Mouse (Mus musculus) forebrain, embryonic 15.5 days (tissue): ENCODE results near the gene Zfp366. TPM values are rescaled to one million over a fixed set of nuclear protein-coding genes. Genes with fewer than 3 reads are reported as not detected.

ENCODE experiments used
- ATAC-seq: fragments of 200-750 bp; cut with Nextera tagmentation; replicated peaks from 2 replicates; pipeline ENCODE4 v1.8.0; 2017; ENCODE audit warnings: mild to moderate bottlenecking, moderate TSS enrichment, moderate library complexity
- H3K27ac ChIP-seq: fragments of 300-500 bp; sonication (generic); replicated peaks from 2 replicates; pipeline ENCODE4 v1.5.1; 2015; ENCODE audit warnings: mild to moderate bottlenecking, inconsistent platforms
- H3K27me3 ChIP-seq: fragments of 300-500 bp; sonication (generic); 2 replicates; pipeline ENCODE4 v1.6.1; 2015; ENCODE audit warnings: inconsistent platforms
- H3K36me3 ChIP-seq: fragments of 300-500 bp; sonication (generic); 2 replicates; pipeline ENCODE4 v1.6.1; 2015; ENCODE audit warnings: mild to moderate bottlenecking, inconsistent platforms
- H3K4me1 ChIP-seq: fragments of 300-500 bp; sonication (generic); 2 replicates; pipeline ENCODE4 v1.6.1; 2015; ENCODE audit warnings: inconsistent platforms
- H3K4me2 ChIP-seq: fragments of 300-500 bp; sonication (generic); replicated peaks from 2 replicates; pipeline ENCODE4 v1.6.1; 2015; ENCODE audit warnings: mild to moderate bottlenecking, inconsistent platforms
- H3K4me3 ChIP-seq: fragments of 300-500 bp; sonication (generic); 2 replicates; pipeline ENCODE4 v1.5.1; 2015; ENCODE audit warnings: mild to moderate bottlenecking, inconsistent platforms
- H3K9ac ChIP-seq: fragments of 300-500 bp; sonication (generic); replicated peaks from 2 replicates; pipeline ENCODE4 v1.6.1; 2015; ENCODE audit warnings: mild to moderate bottlenecking, inconsistent platforms
- H3K9me3 ChIP-seq: fragments of 300-500 bp; sonication (generic); 2 replicates; pipeline ENCODE4 v1.6.1; 2016; ENCODE audit warnings: inconsistent platforms
- WGBS: fragments of 180-500 bp; shearing (Covaris S2); methylation state at CpG from one replicate; pipeline ENCODE4 v1.1.7; 2015; ENCODE audit warnings: mixed read lengths; 5-methylcytosine and 5-hydroxymethylcytosine counted together
- polyA plus RNA-seq: library from polyadenylated mRNA; unstranded; fragments of >200 nt; fragmentation: Nextera tagmentation; extraction: Ambion mirVana; gene quantifications from 2 replicates; pipeline ENCODE4 v1.2.1, GENCODE M21; 2015

Zfp366 gene
- polyA plus RNA-seq, 1 experiment from 2014 or later, result 0.45 TPM

- Histone ChIP-seq H3K4me3 (no peak overlapping the region), H3K9me3 (no peaks in the 10 kb centered on the region), H3K27me3 (no peaks in the 10 kb centered on the region), H3K36me3 (no peaks in the 10 kb centered on the region), H3K4me1 (0 out of 2 replicates have a peak, but pooled peaks cover 4% of the 10 kb centered on the region), H3K9ac (no peak overlapping the region), H3K4me2 (no peak overlapping the region), H3K27ac (no peak overlapping the region)
- no peak for ATAC-seq
- WGBS, result 92% methylated on average over 4 of the region's 4 CpGs
Observed at GRCm38 (mm10) chr13:99219586-99219985, 35.0 kb downstream of the Zfp366 start.

GRCm38 (mm10) chr13:99221996-99222395 is 37.4 kb downstream of the Zfp366 start:
- no peaks in the 10 kb centered on the region for H3K9me3 ChIP-seq
- no peak overlapping the region for H3K27ac ChIP-seq
- no peak overlapping the region for H3K4me2 ChIP-seq
- no peak overlapping the region for H3K9ac ChIP-seq
- no peaks in the 10 kb centered on the region for H3K4me1 ChIP-seq
- 90% methylated on average over 3 of the region's 3 CpGs for WGBS
- H3K36me3 ChIP-seq, result no peaks in the 10 kb centered on the region
- ATAC-seq, result no peak
- no peak overlapping the region for H3K4me3 ChIP-seq
- H3K27me3 ChIP-seq, result no peaks in the 10 kb centered on the region

- Histone ChIP-seq H3K9ac (no peak overlapping the region), H3K27ac (no peak overlapping the region), H3K4me2 (no peak overlapping the region), H3K4me1 (no peaks in the 10 kb centered on the region), H3K36me3 (no peaks in the 10 kb centered on the region), H3K27me3 (no peaks in the 10 kb centered on the region), H3K4me3 (no peak overlapping the region), H3K9me3 (no peaks in the 10 kb centered on the region)
- no peak for ATAC-seq
- WGBS, result 89% methylated on average over 5 of the region's 5 CpGs
Observed at GRCm38 (mm10) chr13:99222476-99222875, 37.9 kb downstream of the Zfp366 start.

- Histone ChIP-seq H3K9me3 (no peaks in the 10 kb centered on the region), H3K4me2 (no peak overlapping the region), H3K27me3 (no peaks in the 10 kb centered on the region), H3K9ac (no peak overlapping the region), H3K27ac (no peak overlapping the region), H3K4me1 (no peaks in the 10 kb centered on the region), H3K36me3 (no peaks in the 10 kb centered on the region), H3K4me3 (no peak overlapping the region)
- WGBS, result 66% methylated on average over 8 of the region's 8 CpGs
- no peak for ATAC-seq
Observed at GRCm38 (mm10) chr13:99223321-99223884, 38.8 kb downstream of the Zfp366 start.

GRCm38 (mm10) chr13:99223917-99224316 is 39.3 kb downstream of the Zfp366 start:
- H3K9me3 ChIP-seq, result no peaks in the 10 kb centered on the region
- no peak overlapping the region for H3K9ac ChIP-seq
- no peaks in the 10 kb centered on the region for H3K36me3 ChIP-seq
- no peaks in the 10 kb centered on the region for H3K4me1 ChIP-seq
- no peak overlapping the region for H3K27ac ChIP-seq
- H3K27me3 ChIP-seq, result no peaks in the 10 kb centered on the region
- ATAC-seq, result no peak
- 93% methylated on average over 8 of the region's 8 CpGs for WGBS
- H3K4me3 ChIP-seq, result no peak overlapping the region
- no peak overlapping the region for H3K4me2 ChIP-seq

- Histone ChIP-seq H3K4me1 (no peaks in the 10 kb centered on the region), H3K4me3 (no peak overlapping the region), H3K4me2 (no peak overlapping the region), H3K27me3 (no peaks in the 10 kb centered on the region), H3K27ac (no peak overlapping the region), H3K9ac (no peak overlapping the region), H3K36me3 (no peaks in the 10 kb centered on the region), H3K9me3 (no peaks in the 10 kb centered on the region)
- ATAC-seq, result no peak
- WGBS, result 83% methylated on average over 10 of the region's 10 CpGs
Observed at GRCm38 (mm10) chr13:99225374-99226240, 41.0 kb downstream of the Zfp366 start.

GRCm38 (mm10) chr13:99226809-99227208 is 42.2 kb downstream of the Zfp366 start:
- no peaks in the 10 kb centered on the region for H3K36me3 ChIP-seq
- H3K9me3 ChIP-seq, result no peaks in the 10 kb centered on the region
- 75% methylated on average over 3 of the region's 3 CpGs for WGBS
- H3K9ac ChIP-seq, result no peak overlapping the region
- H3K27ac ChIP-seq, result no peak overlapping the region
- ATAC-seq, result no peak
- no peak overlapping the region for H3K4me3 ChIP-seq
- no peak overlapping the region for H3K4me2 ChIP-seq
- no peaks in the 10 kb centered on the region for H3K4me1 ChIP-seq
- H3K27me3 ChIP-seq, result no peaks in the 10 kb centered on the region

- Histone ChIP-seq H3K36me3 (no peaks in the 10 kb centered on the region), H3K27me3 (no peaks in the 10 kb centered on the region), H3K9ac (no peak overlapping the region), H3K4me3 (no peak overlapping the region), H3K4me2 (no peak overlapping the region), H3K9me3 (no peaks in the 10 kb centered on the region), H3K27ac (no peak overlapping the region), H3K4me1 (no peaks in the 10 kb centered on the region)
- no peak for ATAC-seq
- WGBS, result 85% methylated on average over 16 of the region's 16 CpGs
Observed at GRCm38 (mm10) chr13:99227456-99228250, 43.0 kb downstream of the Zfp366 start.

GRCm38 (mm10) chr13:99228821-99229570 is 44.4 kb downstream of the Zfp366 start:
- no peaks in the 10 kb centered on the region for H3K9me3 ChIP-seq
- no peak overlapping the region for H3K4me3 ChIP-seq
- H3K4me2 ChIP-seq, result no peak overlapping the region
- H3K27ac ChIP-seq, result no peak overlapping the region
- no peak overlapping the region for H3K9ac ChIP-seq
- H3K36me3 ChIP-seq, result no peaks in the 10 kb centered on the region
- no peaks in the 10 kb centered on the region for H3K4me1 ChIP-seq
- 95% methylated on average over 35 of the region's 35 CpGs for WGBS
- ATAC-seq, result no peak
- H3K27me3 ChIP-seq, result no peaks in the 10 kb centered on the region

- Histone ChIP-seq H3K4me3 (no peak overlapping the region), H3K4me2 (no peak overlapping the region), H3K4me1 (no peaks in the 10 kb centered on the region), H3K9ac (no peak overlapping the region), H3K27ac (no peak overlapping the region), H3K36me3 (no peaks in the 10 kb centered on the region), H3K9me3 (no peaks in the 10 kb centered on the region), H3K27me3 (no peaks in the 10 kb centered on the region)
- no peak for ATAC-seq
- WGBS, result 80% methylated on average over 9 of the region's 9 CpGs
Observed at GRCm38 (mm10) chr13:99229641-99230494, 45.2 kb downstream of the Zfp366 start.

- H3K4me2 ChIP-seq, result no peak overlapping the region
- H3K9me3 ChIP-seq, result no peaks in the 10 kb centered on the region
- 38% methylated on average over 3 of the region's 3 CpGs for WGBS
- H3K36me3 ChIP-seq, result no peaks in the 10 kb centered on the region
- H3K27ac ChIP-seq, result no peak overlapping the region
- no peak overlapping the region for H3K9ac ChIP-seq
- no peak for ATAC-seq
- H3K27me3 ChIP-seq, result no peaks in the 10 kb centered on the region
- no peaks in the 10 kb centered on the region for H3K4me1 ChIP-seq
- no peak overlapping the region for H3K4me3 ChIP-seq
Observed at GRCm38 (mm10) chr13:99230495-99230868, 45.9 kb downstream of the Zfp366 start.
